Mouse (Mus musculus): ENCODE measurements around the gene Gm4553. TPM values are rescaled to one million over a fixed set of nuclear protein-coding genes. Genes with fewer than 3 reads are reported as not detected.
"Not testable (repeated sequence)": the region's sequence is repeated elsewhere in the genome, so short reads cannot be mapped to it uniquely, and the experiment has no call there.

Gm4553 gene
- polyA plus RNA-seq, 1 experiment from 2014 or later = not detected

- 0% methylated on average over 1 of the region's 1 CpGs for WGBS
- no peak overlapping the region for H3K4me2 ChIP-seq (replicated peaks; ENCODE audit: low read depth, low read length)
- no peak overlapping the region for H3K4me3 ChIP-seq (ENCODE audit: low read depth, low read length)
- no peak overlapping the region for H3K27ac ChIP-seq (ENCODE audit: low read length)
- H3K4me1 ChIP-seq (ENCODE audit: control insufficient read depth, insufficient read depth, low read length) = no peaks in the 10 kb centered on the region
- no peak for ATAC-seq (ENCODE audit: insufficient number of reproducible peaks, insufficient read depth, low FRiP score, low read depth)
- no peak overlapping the region for H3K9ac ChIP-seq (replicated peaks; ENCODE audit: low read depth, low read length)
- H3K27me3 ChIP-seq (ENCODE audit: control insufficient read depth, insufficient read depth, low read length) = no peaks in the 10 kb centered on the region
- H3K36me3 ChIP-seq (ENCODE audit: control insufficient read depth, insufficient read depth, low read length) = no peaks in the 10 kb centered on the region
- no peaks in the 10 kb centered on the region for H3K9me3 ChIP-seq (ENCODE audit: control insufficient read depth, low read depth, low read length)
These were observed 19.5 kb downstream of the Gm4553 start for GRCm38 (mm10) chr7:142146033-142146432.

GRCm38 (mm10) chr7:142145413-142145940 lies 20.1 kb downstream of the Gm4553 start:
- Histone ChIP-seq H3K9ac (replicated peaks; ENCODE audit: low read depth, low read length) (no peak overlapping the region), H3K9me3 (ENCODE audit: control insufficient read depth, low read depth, low read length) (no peaks in the 10 kb centered on the region), H3K36me3 (ENCODE audit: control insufficient read depth, insufficient read depth, low read length) (no peaks in the 10 kb centered on the region), H3K4me2 (replicated peaks; ENCODE audit: low read depth, low read length) (no peak overlapping the region), H3K27me3 (ENCODE audit: control insufficient read depth, insufficient read depth, low read length) (no peaks in the 10 kb centered on the region), H3K27ac (ENCODE audit: low read length) (no peak overlapping the region), H3K4me1 (ENCODE audit: control insufficient read depth, insufficient read depth, low read length) (no peaks in the 10 kb centered on the region), H3K4me3 (ENCODE audit: low read depth, low read length) (no peak overlapping the region)
- no peak for ATAC-seq (ENCODE audit: insufficient number of reproducible peaks, insufficient read depth, low FRiP score, low read depth)
- WGBS = 38% methylated on average over 4 of the region's 4 CpGs

GRCm38 (mm10) chr7:142144507-142144906 lies 21.0 kb downstream of the Gm4553 start, which contains the start of gene Gm45337:
TSS of gene Gm45337 (minus strand) at chr7:142144607.
- no peaks in the 10 kb centered on the region for H3K4me1 ChIP-seq (ENCODE audit: control insufficient read depth, insufficient read depth, low read length)
- H3K4me3 ChIP-seq (ENCODE audit: low read depth, low read length) = no peak within 1 kb of the TSS
- ATAC-seq (ENCODE audit: insufficient number of reproducible peaks, insufficient read depth, low FRiP score, low read depth) = no peak
- no peaks in the 10 kb centered on the region for H3K9me3 ChIP-seq (ENCODE audit: control insufficient read depth, low read depth, low read length)
- H3K27me3 ChIP-seq (ENCODE audit: control insufficient read depth, insufficient read depth, low read length) = no peaks in the 10 kb centered on the region
- H3K27ac ChIP-seq (ENCODE audit: low read length) = no peak within 1 kb of the TSS
- 71% methylated on average over 1 of the region's 1 CpGs for WGBS
- no peak within 1 kb of the TSS for H3K9ac ChIP-seq (replicated peaks; ENCODE audit: low read depth, low read length)
- no peak within 1 kb of the TSS for H3K4me2 ChIP-seq (replicated peaks; ENCODE audit: low read depth, low read length)
- no peaks in the 10 kb centered on the region for H3K36me3 ChIP-seq (ENCODE audit: control insufficient read depth, insufficient read depth, low read length)

- 38% methylated on average over 1 of the region's 1 CpGs for WGBS
- not testable (repeated sequence) for ATAC-seq (ENCODE audit: insufficient number of reproducible peaks, insufficient read depth, low FRiP score, low read depth); H3K4me1 ChIP-seq (ENCODE audit: control insufficient read depth, insufficient read depth, low read length)
These were observed 22.0 kb downstream of the Gm4553 start for GRCm38 (mm10) chr7:142143506-142144010.

GRCm38 (mm10) chr7:142140696-142141095 lies 24.8 kb downstream of the Gm4553 start:
- no peaks in the 10 kb centered on the region for H3K9me3 ChIP-seq (ENCODE audit: control insufficient read depth, low read depth, low read length)
- H3K36me3 ChIP-seq (ENCODE audit: control insufficient read depth, insufficient read depth, low read length) = no peaks in the 10 kb centered on the region
- no peak overlapping the region for H3K4me3 ChIP-seq (ENCODE audit: low read depth, low read length)
- no peak for ATAC-seq (ENCODE audit: insufficient number of reproducible peaks, insufficient read depth, low FRiP score, low read depth)
- no peaks in the 10 kb centered on the region for H3K27me3 ChIP-seq (ENCODE audit: control insufficient read depth, insufficient read depth, low read length)
- WGBS = 33% methylated on average over 1 of the region's 1 CpGs
- no peak overlapping the region for H3K4me2 ChIP-seq (replicated peaks; ENCODE audit: low read depth, low read length)
- no peak overlapping the region for H3K9ac ChIP-seq (replicated peaks; ENCODE audit: low read depth, low read length)
- H3K27ac ChIP-seq (ENCODE audit: low read length) = no peak overlapping the region
- H3K4me1 ChIP-seq (ENCODE audit: control insufficient read depth, insufficient read depth, low read length) = no peaks in the 10 kb centered on the region

More at GRCm38 (mm10) chr7:142143506-142144010, 22.0 kb downstream of the Gm4553 start:
- H3K36me3 ChIP-seq (ENCODE audit: control insufficient read depth, insufficient read depth, low read length); H3K4me2 ChIP-seq (replicated peaks; ENCODE audit: low read depth, low read length); H3K9me3 ChIP-seq (ENCODE audit: control insufficient read depth, low read depth, low read length); H3K27me3 ChIP-seq (ENCODE audit: control insufficient read depth, insufficient read depth, low read length); H3K4me3 ChIP-seq (ENCODE audit: low read depth, low read length); H3K27ac ChIP-seq (ENCODE audit: low read length); H3K9ac ChIP-seq (replicated peaks; ENCODE audit: low read depth, low read length): not testable (repeated sequence)

- not testable (repeated sequence) for H3K4me3 ChIP-seq (ENCODE audit: low read depth, low read length); H3K27ac ChIP-seq (ENCODE audit: low read length); H3K36me3 ChIP-seq (ENCODE audit: control insufficient read depth, insufficient read depth, low read length); H3K9ac ChIP-seq (replicated peaks; ENCODE audit: low read depth, low read length); ATAC-seq (ENCODE audit: insufficient number of reproducible peaks, insufficient read depth, low FRiP score, low read depth); H3K4me2 ChIP-seq (replicated peaks; ENCODE audit: low read depth, low read length); H3K27me3 ChIP-seq (ENCODE audit: control insufficient read depth, insufficient read depth, low read length); H3K9me3 ChIP-seq (ENCODE audit: control insufficient read depth, low read depth, low read length); H3K4me1 ChIP-seq (ENCODE audit: control insufficient read depth, insufficient read depth, low read length)
- WGBS = 37% methylated on average over 2 of the region's 2 CpGs
These were observed 29.6 kb downstream of the Gm4553 start, which contains the start of gene Gm39115 for GRCm38 (mm10) chr7:142135934-142136333. TSS of gene Gm39115 (minus strand) at chr7:142136034.

- H3K27me3 ChIP-seq (ENCODE audit: control insufficient read depth, insufficient read depth, low read length) = no peaks in the 10 kb centered on the region
- H3K4me2 ChIP-seq (replicated peaks; ENCODE audit: low read depth, low read length) = no peak overlapping the region
- 50% methylated on average over 4 of the region's 4 CpGs for WGBS
- ATAC-seq (ENCODE audit: insufficient number of reproducible peaks, insufficient read depth, low FRiP score, low read depth) = no peak
- no peaks in the 10 kb centered on the region for H3K36me3 ChIP-seq (ENCODE audit: control insufficient read depth, insufficient read depth, low read length)
- H3K9me3 ChIP-seq (ENCODE audit: control insufficient read depth, low read depth, low read length) = no peaks in the 10 kb centered on the region
- no peaks in the 10 kb centered on the region for H3K4me1 ChIP-seq (ENCODE audit: control insufficient read depth, insufficient read depth, low read length)
- H3K4me3 ChIP-seq (ENCODE audit: low read depth, low read length) = no peak overlapping the region
- no peak overlapping the region for H3K9ac ChIP-seq (replicated peaks; ENCODE audit: low read depth, low read length)
- H3K27ac ChIP-seq (ENCODE audit: low read length) = no peak overlapping the region
These were observed 31.1 kb downstream of the Gm4553 start for GRCm38 (mm10) chr7:142134206-142134995.

- H3K27ac ChIP-seq (ENCODE audit: low read length) = no peak overlapping the region
- H3K36me3 ChIP-seq (ENCODE audit: control insufficient read depth, insufficient read depth, low read length) = no peaks in the 10 kb centered on the region
- H3K27me3 ChIP-seq (ENCODE audit: control insufficient read depth, insufficient read depth, low read length) = no peaks in the 10 kb centered on the region
- no peak for ATAC-seq (ENCODE audit: insufficient number of reproducible peaks, insufficient read depth, low FRiP score, low read depth)
- no peak overlapping the region for H3K4me2 ChIP-seq (replicated peaks; ENCODE audit: low read depth, low read length)
- H3K4me3 ChIP-seq (ENCODE audit: low read depth, low read length) = no peak overlapping the region
- H3K9ac ChIP-seq (replicated peaks; ENCODE audit: low read depth, low read length) = no peak overlapping the region
- H3K4me1 ChIP-seq (ENCODE audit: control insufficient read depth, insufficient read depth, low read length) = no peaks in the 10 kb centered on the region
- WGBS = 61% methylated on average over 4 of the region's 4 CpGs
- no peaks in the 10 kb centered on the region for H3K9me3 ChIP-seq (ENCODE audit: control insufficient read depth, low read depth, low read length)
These were observed 36.7 kb downstream of the Gm4553 start for GRCm38 (mm10) chr7:142128843-142129242.

All from stomach, embryonic 14.5 days (tissue).